Mouse (Mus musculus): ENCODE measurements at regions not wholly inside any gene's neighbourhood (a gene's known extent, or its start where the extent isn't known, plus 50 kb on each side); places are given as distances from the start of the nearest gene placed in this dataset.

DNA sequence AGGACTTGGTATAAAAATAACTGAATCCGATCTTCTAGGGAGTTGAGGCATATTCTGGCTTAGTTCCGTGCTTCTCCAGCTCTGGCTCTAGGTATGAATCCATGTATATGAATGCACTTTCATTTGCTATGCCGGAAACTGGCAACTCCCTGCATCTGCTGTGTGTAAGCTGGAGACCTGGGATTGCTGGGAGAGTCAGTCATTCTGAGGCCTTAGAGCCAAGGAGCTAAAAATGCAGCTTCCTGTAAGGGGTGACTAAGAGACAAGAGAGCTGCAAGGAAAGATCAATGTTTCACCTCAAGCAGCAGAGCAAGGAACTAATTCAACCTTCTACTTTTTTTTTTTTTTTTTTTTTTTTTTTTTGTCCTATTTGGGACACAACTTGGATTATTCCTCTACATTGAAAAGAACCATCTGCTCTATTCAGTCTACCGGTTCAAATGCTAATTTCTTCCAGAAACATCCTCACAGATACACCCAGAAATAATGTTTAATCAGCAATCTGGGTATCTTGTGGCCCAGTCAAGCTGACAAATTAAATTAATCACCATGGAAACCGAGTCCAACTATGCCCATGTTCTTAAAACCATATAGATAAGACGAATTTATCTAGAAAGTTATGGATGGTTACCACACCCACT lies 292.2 kb upstream of the Map3k7 start:
- Histone ChIP-seq H3K9me3 (ENCODE audit: control insufficient read depth, low read length) (no peaks in the 10 kb centered on the region), H3K27me3 (ENCODE audit: control insufficient read depth, insufficient read depth, low read length) (no peaks in the 10 kb centered on the region), H3K9ac (ENCODE audit: low read depth, low read length, severe bottlenecking) (no peak overlapping the region), H3K4me1 (ENCODE audit: control insufficient read depth, insufficient read depth, low read length) (no peaks in the 10 kb centered on the region), H3K4me3 (replicated peaks; ENCODE audit: low read length) (no peak overlapping the region), H3K4me2 (replicated peaks; ENCODE audit: low read depth, low read length, severe bottlenecking) (no peak overlapping the region), H3K36me3 (ENCODE audit: control insufficient read depth, insufficient read depth, low read length) (no peaks in the 10 kb centered on the region), H3K27ac (replicated peaks; ENCODE audit: low read depth, low read length) (no peak overlapping the region)
- DNase-seq (ENCODE audit: low spot score) (no peak), ATAC-seq (ENCODE audit: low FRiP score, low read depth) (no peak)
- 85% methylated on average over 6 of the region's 6 CpGs for WGBS
- TF ChIP-seq POLR2A (IDR thresholded peaks at IDR 0.05; ENCODE audit: borderline replicate concordance, extremely low read depth, insufficient read depth, insufficient read length) = no peak

DNA sequence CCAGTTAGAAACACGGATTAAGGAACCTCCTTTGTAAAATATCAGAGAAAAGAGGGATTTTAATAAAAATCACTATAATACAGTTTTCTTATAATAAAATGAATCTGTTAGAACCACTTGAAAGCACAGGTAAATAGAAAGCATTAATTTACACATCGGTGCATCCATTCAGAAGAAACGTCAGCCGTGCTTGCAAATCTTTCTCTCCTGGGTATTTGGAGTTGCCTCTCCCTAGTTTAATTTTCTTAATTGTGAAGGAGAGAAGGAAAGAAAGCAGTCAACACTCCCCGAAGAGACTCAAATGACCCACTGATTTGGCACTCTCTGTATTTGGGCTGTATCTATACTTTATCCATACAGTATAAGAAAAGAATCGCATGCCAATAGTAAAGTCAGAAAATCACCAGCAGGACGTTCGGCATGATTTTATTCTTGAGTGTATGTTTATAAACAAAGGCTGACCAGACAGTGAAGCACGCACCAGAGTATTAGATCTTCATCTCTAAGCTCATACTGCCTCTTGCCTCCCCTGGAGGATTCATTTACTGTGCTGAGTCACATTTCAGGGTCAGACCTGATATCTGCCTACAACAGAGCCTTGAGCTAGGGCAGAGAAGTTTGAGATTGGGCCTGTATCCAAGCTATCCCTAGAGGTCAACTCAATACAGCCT lies 291.6 kb upstream of the Map3k7 start:
- H3K4me1 ChIP-seq (ENCODE audit: control insufficient read depth, insufficient read depth, low read length) = no peaks in the 10 kb centered on the region
- H3K9me3 ChIP-seq (ENCODE audit: control insufficient read depth, low read length) = no peaks in the 10 kb centered on the region
- H3K4me2 ChIP-seq (replicated peaks; ENCODE audit: low read depth, low read length, severe bottlenecking) = no peak overlapping the region
- H3K4me3 ChIP-seq (replicated peaks; ENCODE audit: low read length) = no peak overlapping the region
- no peaks in the 10 kb centered on the region for H3K27me3 ChIP-seq (ENCODE audit: control insufficient read depth, insufficient read depth, low read length)
- 90% methylated on average over 9 of the region's 9 CpGs for WGBS
- no peak overlapping the region for H3K27ac ChIP-seq (replicated peaks; ENCODE audit: low read depth, low read length)
- H3K36me3 ChIP-seq (ENCODE audit: control insufficient read depth, insufficient read depth, low read length) = no peaks in the 10 kb centered on the region
- no peak overlapping the region for H3K9ac ChIP-seq (ENCODE audit: low read depth, low read length, severe bottlenecking)
- no peak for TF ChIP-seq POLR2A (IDR thresholded peaks at IDR 0.05; ENCODE audit: borderline replicate concordance, extremely low read depth, insufficient read depth, insufficient read length)
- no peak for DNase-seq (ENCODE audit: low spot score)
- ATAC-seq (ENCODE audit: low FRiP score, low read depth) = no peak

DNA sequence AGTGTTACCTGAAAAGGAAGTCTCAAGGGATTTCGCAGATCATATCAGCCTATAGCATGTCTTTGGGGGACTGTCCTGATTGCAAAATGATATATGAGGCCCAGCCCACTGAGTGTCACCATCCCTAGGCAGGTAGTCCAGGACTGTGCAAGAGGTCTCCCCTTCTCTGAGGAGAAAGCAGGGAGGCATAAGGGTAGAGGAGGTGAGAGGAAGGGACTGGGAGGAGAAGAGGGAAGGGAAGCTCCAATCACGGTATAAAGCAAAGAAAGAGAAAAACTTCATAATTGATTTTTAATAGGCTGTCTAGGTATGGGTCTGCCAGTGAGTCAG lies 291.1 kb upstream of the Map3k7 start:
- no peaks in the 10 kb centered on the region for H3K4me1 ChIP-seq (ENCODE audit: control insufficient read depth, insufficient read depth, low read length)
- no peak overlapping the region for H3K9ac ChIP-seq (ENCODE audit: low read depth, low read length, severe bottlenecking)
- no peak for ATAC-seq (ENCODE audit: low FRiP score, low read depth)
- H3K9me3 ChIP-seq (ENCODE audit: control insufficient read depth, low read length) = no peaks in the 10 kb centered on the region
- DNase-seq (ENCODE audit: low spot score) = no peak
- H3K27ac ChIP-seq (replicated peaks; ENCODE audit: low read depth, low read length) = no peak overlapping the region
- WGBS = 72% methylated on average over 2 of the region's 2 CpGs
- H3K27me3 ChIP-seq (ENCODE audit: control insufficient read depth, insufficient read depth, low read length) = no peaks in the 10 kb centered on the region
- no peaks in the 10 kb centered on the region for H3K36me3 ChIP-seq (ENCODE audit: control insufficient read depth, insufficient read depth, low read length)
- no peak for TF ChIP-seq POLR2A (IDR thresholded peaks at IDR 0.05; ENCODE audit: borderline replicate concordance, extremely low read depth, insufficient read depth, insufficient read length)
- no peak overlapping the region for H3K4me3 ChIP-seq (replicated peaks; ENCODE audit: low read length)
- no peak overlapping the region for H3K4me2 ChIP-seq (replicated peaks; ENCODE audit: low read depth, low read length, severe bottlenecking)

DNA sequence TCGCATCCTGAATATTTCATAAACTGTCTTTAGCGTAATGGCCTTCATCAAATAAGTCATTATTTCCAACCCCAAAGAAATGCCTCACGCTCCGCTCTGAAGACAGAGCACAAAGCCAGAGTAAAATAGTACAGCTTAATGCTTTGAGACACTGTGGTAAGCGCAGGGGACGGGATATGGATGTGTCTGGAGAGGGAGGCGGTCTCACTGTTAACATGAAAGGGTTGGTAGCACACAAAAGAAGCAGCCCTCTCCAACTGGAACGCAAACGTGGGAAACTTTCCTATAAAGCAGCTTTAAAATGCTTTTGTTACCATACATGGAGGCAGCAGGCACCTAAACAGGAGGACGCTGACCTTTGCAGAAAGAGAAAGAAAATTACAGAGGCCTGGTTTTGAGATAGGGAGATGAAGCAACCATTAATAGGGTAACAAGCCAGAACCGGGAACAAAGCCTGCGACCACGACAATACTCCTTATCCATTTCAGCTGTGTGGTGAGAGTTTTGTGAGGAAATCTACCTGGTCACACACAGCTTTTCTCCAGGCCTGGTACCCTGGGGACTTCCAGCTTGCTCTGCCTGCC lies 284.8 kb upstream of the Map3k7 start:
- no peaks in the 10 kb centered on the region for H3K36me3 ChIP-seq (ENCODE audit: control insufficient read depth, insufficient read depth, low read length)
- no peaks in the 10 kb centered on the region for H3K4me1 ChIP-seq (ENCODE audit: control insufficient read depth, insufficient read depth, low read length)
- no peaks in the 10 kb centered on the region for H3K27me3 ChIP-seq (ENCODE audit: control insufficient read depth, insufficient read depth, low read length)
- H3K9ac ChIP-seq (ENCODE audit: low read depth, low read length, severe bottlenecking) = no peak overlapping the region
- no peak overlapping the region for H3K4me3 ChIP-seq (replicated peaks; ENCODE audit: low read length)
- H3K27ac ChIP-seq (replicated peaks; ENCODE audit: low read depth, low read length) = no peak overlapping the region
- TF ChIP-seq POLR2A (IDR thresholded peaks at IDR 0.05; ENCODE audit: borderline replicate concordance, extremely low read depth, insufficient read depth, insufficient read length) = no peak
- DNase-seq (ENCODE audit: low spot score) = no peak
- H3K4me2 ChIP-seq (replicated peaks; ENCODE audit: low read depth, low read length, severe bottlenecking) = no peak overlapping the region
- 72% methylated on average over 13 of the region's 13 CpGs for WGBS
- no peaks in the 10 kb centered on the region for H3K9me3 ChIP-seq (ENCODE audit: control insufficient read depth, low read length)
- ATAC-seq (ENCODE audit: low FRiP score, low read depth) = no peak

DNA sequence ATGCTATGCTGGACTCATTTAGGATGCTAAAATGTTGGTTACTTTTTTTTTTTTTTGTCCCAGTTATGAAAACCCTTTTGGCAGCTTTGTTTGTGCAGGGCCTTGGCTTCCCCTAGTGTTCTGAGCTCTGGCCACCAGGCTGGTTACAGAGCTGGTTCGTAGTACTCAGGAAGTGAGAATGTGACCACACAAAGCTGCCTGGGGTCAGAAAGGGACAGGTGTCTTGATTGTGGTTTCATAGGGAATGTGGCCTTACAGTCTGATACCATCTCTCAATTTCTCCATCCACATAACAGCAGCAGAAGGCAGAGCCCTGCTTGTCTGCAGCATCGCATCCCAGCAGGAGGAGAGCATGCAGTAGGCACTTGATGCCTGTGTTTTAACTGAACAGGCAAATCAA lies 282.9 kb upstream of the Map3k7 start:
- Histone ChIP-seq H3K4me1 (ENCODE audit: control insufficient read depth, insufficient read depth, low read length) (no peaks in the 10 kb centered on the region), H3K4me2 (replicated peaks; ENCODE audit: low read depth, low read length, severe bottlenecking) (no peak overlapping the region), H3K9me3 (ENCODE audit: control insufficient read depth, low read length) (no peaks in the 10 kb centered on the region), H3K4me3 (replicated peaks; ENCODE audit: low read length) (no peak overlapping the region), H3K27ac (replicated peaks; ENCODE audit: low read depth, low read length) (no peak overlapping the region), H3K27me3 (ENCODE audit: control insufficient read depth, insufficient read depth, low read length) (no peaks in the 10 kb centered on the region), H3K9ac (ENCODE audit: low read depth, low read length, severe bottlenecking) (no peak overlapping the region), H3K36me3 (ENCODE audit: control insufficient read depth, insufficient read depth, low read length) (no peaks in the 10 kb centered on the region)
- ATAC-seq (ENCODE audit: low FRiP score, low read depth) = no peak
- no peak for DNase-seq (ENCODE audit: low spot score)
- WGBS = 69% methylated on average over 2 of the region's 2 CpGs
- TF ChIP-seq POLR2A (IDR thresholded peaks at IDR 0.05; ENCODE audit: borderline replicate concordance, extremely low read depth, insufficient read depth, insufficient read length) = no peak
